Mouse (Mus musculus) stomach, embryonic 16.5 days (tissue): Measurements from ENCODE around the gene Rnf44. TPM values are rescaled to one million over a fixed set of nuclear protein-coding genes. Genes with fewer than 3 reads are reported as not detected.

ENCODE experiments used
- ATAC-seq: fragments of 200-750 bp; cut with Nextera tagmentation; 2 replicates; pipeline ENCODE4 v1.8.0; 2017; ENCODE audit warnings: moderate number of reproducible peaks, moderate TSS enrichment; ENCODE audit not compliant: insufficient read depth, low FRiP score
- H3K27ac ChIP-seq: fragments of 300-500 bp; sonication (generic); 2 replicates; pipeline ENCODE4 v1.5.1; 2014; ENCODE audit warnings: low read length
- H3K27me3 ChIP-seq: fragments of 300-500 bp; sonication (generic); 2 replicates; pipeline ENCODE4 v1.6.1; 2014; ENCODE audit warnings: low read length, control low read depth, mixed read lengths; ENCODE audit not compliant: control insufficient read depth, insufficient read depth
- H3K36me3 ChIP-seq: fragments of 300-500 bp; sonication (generic); 2 replicates; pipeline ENCODE4 v1.6.1; 2014; ENCODE audit warnings: low read length; ENCODE audit not compliant: control insufficient read depth, insufficient read depth
- H3K4me1 ChIP-seq: fragments of 300-500 bp; sonication (generic); 2 replicates; pipeline ENCODE4 v1.6.1; 2014; ENCODE audit warnings: low read length, control low read depth, mixed read lengths; ENCODE audit not compliant: control insufficient read depth, insufficient read depth
- H3K4me2 ChIP-seq: fragments of 300-500 bp; sonication (generic); 2 replicates; pipeline ENCODE4 v1.6.1; 2014; ENCODE audit warnings: low read depth, low read length, mixed read lengths
- H3K4me3 ChIP-seq: fragments of 300-500 bp; sonication (generic); replicated peaks from 2 replicates; pipeline ENCODE4 v1.5.1; 2014; ENCODE audit warnings: mild to moderate bottlenecking, low read length
- H3K9ac ChIP-seq: fragments of 300-500 bp; sonication (generic); 2 replicates; pipeline ENCODE4 v1.6.1; 2014; ENCODE audit warnings: low read length
- H3K9me3 ChIP-seq: fragments of 300-500 bp; sonication (generic); replicated peaks from 2 replicates; pipeline ENCODE4 v1.6.1; 2016; ENCODE audit warnings: low read length, control low read depth; ENCODE audit not compliant: control insufficient read depth
- WGBS: fragments of 180-500 bp; shearing (Covaris S2); extraction: QIAGEN DNeasy Blood & Tissue Kit; methylation state at CpG from one replicate; pipeline ENCODE4 v1.1.7; 2014; 5-methylcytosine and 5-hydroxymethylcytosine counted together
- polyA plus RNA-seq: library from polyadenylated mRNA; unstranded; fragments of >200 nt; fragmentation: Nextera tagmentation; extraction: Ambion mirVana; gene quantifications from 2 replicates; pipeline ENCODE4 v1.2.1, GENCODE M21; 2015

Rnf44 gene
- polyA plus RNA-seq, 1 experiment from 2014 or later: 56.5 TPM

- no peaks in the 10 kb centered on the region for H3K27me3 ChIP-seq
- H3K4me1 ChIP-seq: peaks cover 37% of the 10 kb centered on the region
- no peak overlapping the region for H3K4me2 ChIP-seq
- 90% methylated on average over 8 of the region's 8 CpGs for WGBS
- no peak overlapping the region for H3K9ac ChIP-seq
- ATAC-seq: no peak
- no peaks in the 10 kb centered on the region for H3K9me3 ChIP-seq
- no peaks in the 10 kb centered on the region for H3K36me3 ChIP-seq
- no peak overlapping the region for H3K27ac ChIP-seq
- H3K4me3 ChIP-seq: no peak overlapping the region
Observed at GRCm38 (mm10) chr13:54690151-54690740, 3.5 kb downstream of the Rnf44 start.

GRCm38 (mm10) chr13:54687575-54688424 is 5.9 kb downstream of the Rnf44 start:
- H3K4me1 ChIP-seq: peaks cover 37% of the 10 kb centered on the region
- peak; percentile 91 for ATAC-seq

GRCm38 (mm10) chr13:54687096-54687495 is 6.6 kb downstream of the Rnf44 start:
- H3K9ac ChIP-seq: peak overlapping the region; percentile 90
- peaks cover 30% of the 10 kb centered on the region for H3K4me1 ChIP-seq
- peak overlapping the region; percentile 65 for H3K4me2 ChIP-seq
- H3K27ac ChIP-seq: peak overlapping the region; percentile 98
- under 1% methylated on average over 35 of the region's 35 CpGs for WGBS
- no peaks in the 10 kb centered on the region for H3K9me3 ChIP-seq
- H3K27me3 ChIP-seq: no peaks in the 10 kb centered on the region
- peak; percentile 57 for ATAC-seq
- peaks cover 9% of the 10 kb centered on the region; the same call in 1 of the 2 replicates for H3K36me3 ChIP-seq
- H3K4me3 ChIP-seq: peak overlapping the region; percentile 95

More at GRCm38 (mm10) chr13:54687575-54688424, 5.9 kb downstream of the Rnf44 start:
- peak overlapping the region; percentile 99 for H3K27ac ChIP-seq
- peak overlapping the region; percentile 65 for H3K4me2 ChIP-seq
- peak overlapping the region; percentile 90 for H3K9ac ChIP-seq
- no peaks in the 10 kb centered on the region for H3K27me3 ChIP-seq
- under 1% methylated on average over 81 of the region's 82 CpGs for WGBS
- H3K4me3 ChIP-seq: peak overlapping the region; percentile 95
- no peaks in the 10 kb centered on the region for H3K9me3 ChIP-seq
- H3K36me3 ChIP-seq: 0 out of 2 replicates have a peak, but pooled peaks cover 2% of the 10 kb centered on the region

- H3K9ac ChIP-seq: peak overlapping the region; percentile 90
- no peak for ATAC-seq
- peak overlapping the region; percentile 65 for H3K4me2 ChIP-seq
- H3K27ac ChIP-seq: peak overlapping the region; percentile 98
- H3K36me3 ChIP-seq: peaks cover 9% of the 10 kb centered on the region; the same call in 1 of the 2 replicates
- peaks cover 23% of the 10 kb centered on the region for H3K4me1 ChIP-seq
- no peaks in the 10 kb centered on the region for H3K9me3 ChIP-seq
- H3K4me3 ChIP-seq: peak overlapping the region; percentile 95
- 5% methylated on average over 19 of the region's 19 CpGs for WGBS
- H3K27me3 ChIP-seq: no peaks in the 10 kb centered on the region
Observed at GRCm38 (mm10) chr13:54686139-54687053, 7.3 kb downstream of the Rnf44 start.

GRCm38 (mm10) chr13:54685174-54685573 is 8.5 kb downstream of the Rnf44 start:
- 36% methylated on average over 2 of the region's 2 CpGs for WGBS
- Histone ChIP-seq H3K27ac (no peak overlapping the region), H3K4me1 (peaks cover 22% of the 10 kb centered on the region), H3K27me3 (no peaks in the 10 kb centered on the region), H3K4me2 (0 out of 2 replicates have a peak overlapping the region, but pooled peaks have one; percentile 65), H3K9ac (peak overlapping the region; percentile 54; the same call in 1 of the 2 replicates), H3K4me3 (no peak overlapping the region), H3K9me3 (no peaks in the 10 kb centered on the region), H3K36me3 (peaks cover 19% of the 10 kb centered on the region; the same call in 1 of the 2 replicates)
- ATAC-seq: no peak

GRCm38 (mm10) chr13:54684140-54684896 is 9.4 kb downstream of the Rnf44 start:
- WGBS: 75% methylated on average over 3 of the region's 3 CpGs
- no peak overlapping the region for H3K4me3 ChIP-seq
- H3K4me1 ChIP-seq: peaks cover 22% of the 10 kb centered on the region
- no peak for ATAC-seq
- H3K36me3 ChIP-seq: peaks cover 22% of the 10 kb centered on the region; the same call in 1 of the 2 replicates
- peak overlapping the region; percentile 54 for H3K9ac ChIP-seq
- H3K9me3 ChIP-seq: no peaks in the 10 kb centered on the region
- H3K4me2 ChIP-seq: no peak overlapping the region
- no peak overlapping the region; the same call in 1 of the 2 replicates for H3K27ac ChIP-seq
- H3K27me3 ChIP-seq: no peaks in the 10 kb centered on the region

- Histone ChIP-seq H3K9me3 (no peaks in the 10 kb centered on the region), H3K9ac (no peak overlapping the region), H3K4me1 (peaks cover 18% of the 10 kb centered on the region), H3K27me3 (no peaks in the 10 kb centered on the region), H3K4me2 (no peak overlapping the region), H3K36me3 (peaks cover 29% of the 10 kb centered on the region; the same call in 1 of the 2 replicates), H3K4me3 (no peak overlapping the region), H3K27ac (no peak overlapping the region)
- WGBS: 96% methylated on average over 3 of the region's 3 CpGs
- ATAC-seq: no peak
Observed at GRCm38 (mm10) chr13:54683301-54683700, 10.4 kb downstream of the Rnf44 start.

GRCm38 (mm10) chr13:54681291-54681690 is 12.4 kb downstream of the Rnf44 start:
- Histone ChIP-seq H3K4me3 (no peak overlapping the region), H3K9me3 (no peaks in the 10 kb centered on the region), H3K27me3 (no peaks in the 10 kb centered on the region), H3K27ac (no peak overlapping the region), H3K9ac (no peak overlapping the region), H3K4me1 (peaks cover 15% of the 10 kb centered on the region), H3K4me2 (no peak overlapping the region), H3K36me3 (peaks cover 29% of the 10 kb centered on the region; the same call in 1 of the 2 replicates)
- ATAC-seq: no peak
- WGBS: 78% methylated on average over 8 of the region's 8 CpGs
